ENCODE assay signal across 11 mouse cellular contexts in the genomic region with DNA sequence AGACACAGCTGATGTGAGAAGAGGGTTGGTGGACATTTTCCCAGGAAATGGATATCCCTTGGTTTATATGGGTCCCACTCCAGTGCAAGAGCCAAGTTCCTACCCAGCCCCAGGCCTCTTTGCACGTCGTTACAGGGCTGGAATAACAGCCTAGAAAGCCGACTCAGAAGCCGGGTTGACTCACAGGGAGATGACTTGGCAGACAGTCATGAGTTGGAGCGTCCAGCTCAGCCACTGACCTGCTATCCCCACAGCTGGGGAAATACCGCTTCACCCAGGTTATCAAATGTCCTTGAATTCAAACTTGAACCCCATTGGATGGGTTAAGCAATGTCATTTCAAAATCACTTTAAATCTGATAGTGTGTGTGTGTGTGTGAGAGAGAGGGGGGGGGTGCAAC. TPM values are rescaled to one million over a fixed set of nuclear protein-coding genes. Genes with fewer than 3 reads are reported as not detected.
DNase-seq lines count a peak whose midpoint lies in the region.
"Had no signal": no experiment of that assay in that cellular context is flagged by ENCODE, and none has a peak within 500 bp of the region (broad histone marks: within the 10 kb centered on the region; RNA-seq: fewer than 3 reads in every experiment).

No protein-coding gene starts in this region.

- DNase-seq in gastrocnemius, adult 18-20 months (ENCODE audit: low spot score): peak; percentile 78
- DNase-seq in gastrocnemius, postnatal 36 days: no peak
- peak; percentile 35 for DNase-seq in lung, postnatal 10 days
- no peak for DNase-seq in lung, postnatal 25 days (ENCODE audit: low spot score)
- DNase-seq in adrenal gland, postnatal 25 days: peak; percentile 49
- DNase-seq in left cerebral cortex, postnatal 25 days (ENCODE audit: low spot score in 2 of 2): no peak
- no peak for DNase-seq in frontal cortex, postnatal 10 days (ENCODE audit: low spot score in 2 of 2)
- DNase-seq in urinary bladder, postnatal 14 days (ENCODE audit: low spot score): no peak
- DNase-seq: embryo, embryonic 11 days; retina, postnatal 1 day had no signal

- intact Hi-C loops in gastrocnemius, postnatal 36 days (cut with DNase I): loop anchor here (1.0 to 5.0 kb wide), 4 partner anchors 30 to 285 kb away; partner anchors contain the start of genes Amz2 and Gna13
- intact Hi-C loops in left cerebral cortex, postnatal 25 days (cut with DNase I): no loop called here

RNA-seq across cellular contexts. Expression of gene Gna13, which starts 29.9 kb away (rescaled TPM):
- total RNA-seq in gastrocnemius, adult 18-20 months (2021): 10 to 100 TPM; 24.3 to 32.4 TPM
- 10 to 100 TPM; 21.9 to 22.1 TPM for total RNA-seq in gastrocnemius, postnatal 36 days (2021)
- 52.6 and 68.3 TPM in 2 replicates for total RNA-seq in adrenal gland, postnatal 25 days (2021)
- 10 to 100 TPM; 41.9 to 47.7 TPM for total RNA-seq in left cerebral cortex, postnatal 25 days (2021)

RNA-seq across cellular contexts. Expression of gene Rgs9, which starts 34.8 kb away (rescaled TPM):
- total RNA-seq in gastrocnemius, adult 18-20 months (2021): not detected
- total RNA-seq in gastrocnemius, postnatal 36 days (2021): not detected
- total RNA-seq in adrenal gland, postnatal 25 days (2021): 3.7 and 4.9 TPM in 2 replicates
- 10 to 100 TPM; 16.0 to 86.9 TPM for total RNA-seq in left cerebral cortex, postnatal 25 days (2021)
- total RNA-seq: granulocyte monocyte progenitor cell, adult 5-6 weeks had no signal

Comparison
In these comparisons a context has a peak if more than half of its experiments do, and no peak if none do; other contexts are left out.
1. DNase-seq: peak in gastrocnemius, adult 18-20 months (single experiment), lung, postnatal 10 days (single experiment) and adrenal gland, postnatal 25 days (single experiment); none in gastrocnemius, postnatal 36 days (0 of 2), lung, postnatal 25 days (single experiment), left cerebral cortex, postnatal 25 days (0 of 2), frontal cortex, postnatal 10 days (0 of 2) and urinary bladder, postnatal 14 days (single experiment).